Mouse (Mus musculus) myocyte (in vitro differentiated cells): ENCODE results near the gene Rbm44. TPM values are rescaled to one million over a fixed set of nuclear protein-coding genes. Genes with fewer than 3 reads are reported as not detected.

Experiments
- H3K27me3 ChIP-seq: one replicate; pipeline ENCODE4 v1.6.1; 2011; ENCODE audit not compliant: control insufficient read depth, insufficient read depth, insufficient read length
- H3K36me3 ChIP-seq: one replicate; pipeline ENCODE4 v1.6.1; 2011; ENCODE audit not compliant: control insufficient read depth, insufficient read depth
- H3K4me2 ChIP-seq: one replicate; pipeline ENCODE4 v1.6.1; 2011; ENCODE audit warnings: low read depth, control low read depth
- H3K4me3 ChIP-seq: one replicate; pipeline ENCODE4 v1.5.1; 2011; ENCODE audit warnings: mild to moderate bottlenecking, control low read depth, moderate library complexity
- H3K79me2 ChIP-seq: one replicate; pipeline ENCODE4 v1.6.1; 2011; ENCODE audit not compliant: control insufficient read depth, insufficient read depth
- H3ac ChIP-seq: one replicate; pipeline ENCODE4 v1.6.1; 2011; ENCODE audit not compliant: control insufficient read depth, insufficient read length
- CEBPB ChIP-seq: IDR thresholded peaks from 2 replicates; pipeline ENCODE4 v1.6.1; 2011; ENCODE audit warnings: mild to moderate bottlenecking, moderate library complexity; ENCODE audit not compliant: poor library complexity, insufficient read depth, severe bottlenecking
- E2F4 ChIP-seq: IDR thresholded peaks from one replicate; pipeline ENCODE4 v1.6.1; 2011; ENCODE audit warnings: mild to moderate bottlenecking, control low read depth, moderate library complexity; ENCODE audit not compliant: insufficient read depth
- MAX ChIP-seq: IDR thresholded peaks from one replicate; pipeline ENCODE4 v1.6.1; 2011; ENCODE audit warnings: low read depth, mild to moderate bottlenecking, control low read depth
- MYOD1 ChIP-seq, 3 experiments: IDR thresholded peaks; one replicate each; pipeline ENCODE4 v1.6.1; 2011; ENCODE audit warnings: control low read depth in 2 of 3, low read depth in 2 of 3, mild to moderate bottlenecking in 2 of 3, moderate library complexity in 1 of 3; ENCODE audit not compliant: insufficient read length in 2 of 3, control insufficient read depth in 1 of 3
- MYOG ChIP-seq, 3 experiments: IDR thresholded peaks; one replicate each; pipeline ENCODE4 v1.6.1; 2011; ENCODE audit warnings: control low read depth in 2 of 3, low read depth in 2 of 3, mild to moderate bottlenecking in 2 of 3; ENCODE audit not compliant: insufficient read length in 2 of 3, control insufficient read depth in 1 of 3, insufficient read depth in 1 of 3
- POLR2A ChIP-seq: IDR thresholded peaks from one replicate; pipeline ENCODE4 v1.6.1; 2011; ENCODE audit warnings: low read depth, mild to moderate bottlenecking, control low read depth, moderate library complexity; ENCODE audit not compliant: insufficient read length
- POLR2AphosphoS2 ChIP-seq: IDR thresholded peaks from one replicate; pipeline ENCODE4 v1.6.1; 2011; ENCODE audit warnings: low read depth, control low read depth; ENCODE audit not compliant: insufficient read length
- REST ChIP-seq: IDR thresholded peaks from one replicate; pipeline ENCODE4 v1.6.1; 2011; ENCODE audit warnings: mild to moderate bottlenecking, control low read depth, moderate library complexity; ENCODE audit not compliant: insufficient read depth, insufficient read length
- SRF ChIP-seq: IDR thresholded peaks from one replicate; pipeline ENCODE4 v1.6.1; 2011; ENCODE audit warnings: low read depth; ENCODE audit not compliant: control insufficient read depth, insufficient read length
- TCF12 ChIP-seq: IDR thresholded peaks from one replicate; pipeline ENCODE4 v1.6.1; 2011; ENCODE audit warnings: mild to moderate bottlenecking, control low read depth; ENCODE audit not compliant: poor library complexity, insufficient read depth, severe bottlenecking
- TCF3 ChIP-seq: IDR thresholded peaks from one replicate; pipeline ENCODE4 v1.6.1; 2011; ENCODE audit warnings: low read depth, control low read depth; ENCODE audit not compliant: insufficient read length
- USF1 ChIP-seq: IDR thresholded peaks from one replicate; pipeline ENCODE4 v1.6.1; 2011; ENCODE audit warnings: low read depth, mild to moderate bottlenecking, control low read depth, moderate library complexity
- polyA plus RNA-seq: library from polyadenylated mRNA; unstranded; fragments of >200 nt; fragmentation: generic; extraction: Trizol; gene quantifications from one replicate; pipeline ENCODE4 v1.2.1, GENCODE M21; 2012; ENCODE audit warnings: missing spikeins

Gene Rbm44
- polyA plus RNA-seq, 1 experiment, result not detected

DNA sequence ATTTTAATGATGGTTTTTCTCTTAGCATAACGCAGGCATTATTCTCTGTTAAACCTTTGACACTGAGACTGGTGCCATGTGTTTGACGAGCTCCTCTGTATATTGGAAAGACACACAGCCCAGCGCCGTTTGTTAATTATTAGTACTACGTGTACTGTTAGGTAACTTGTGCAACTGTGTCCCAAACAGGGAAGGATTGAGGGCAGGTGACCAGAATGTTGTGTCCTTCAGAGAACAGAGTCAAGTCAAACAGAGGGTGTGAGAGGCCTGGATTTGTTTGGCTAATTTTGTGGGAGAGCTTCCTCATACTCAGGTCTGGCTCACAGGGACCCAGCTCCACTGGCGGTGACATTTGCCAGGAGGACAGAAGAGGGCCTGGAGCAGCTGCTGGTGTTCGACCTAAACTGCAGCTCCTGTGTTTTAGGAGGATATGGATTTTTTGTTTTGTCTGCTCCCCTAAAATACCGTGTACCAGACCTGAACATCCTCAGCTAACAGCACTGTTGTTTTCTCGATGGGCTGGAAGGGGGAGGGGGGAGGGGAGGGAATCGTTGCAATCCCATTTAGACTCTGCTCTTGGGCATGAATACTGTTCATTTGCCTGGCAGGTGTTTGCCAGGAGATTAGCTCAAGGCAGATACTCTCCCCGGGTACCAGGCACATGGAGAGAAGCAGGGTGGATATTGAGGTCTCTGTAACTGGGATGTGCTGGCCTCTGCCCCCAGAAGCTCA lies 43.0 kb upstream of the Rbm44 start:
- no peak overlapping the region for H3ac ChIP-seq
- H3K4me2 ChIP-seq, result no peak overlapping the region
- no peak overlapping the region for H3K4me3 ChIP-seq
- peaks cover 50% of the 10 kb centered on the region for H3K36me3 ChIP-seq
- H3K27me3 ChIP-seq, result no peaks in the 10 kb centered on the region
- TF ChIP-seq MYOG (IDR thresholded peaks at IDR 0.05; ENCODE audit: control insufficient read depth in 1 of 3, insufficient read depth in 1 of 3, insufficient read length in 2 of 3, low read depth in 2 of 3) (no peak), TCF12 (no peak), SRF (no peak), POLR2AphosphoS2 (no peak), USF1 (no peak), POLR2A (no peak), E2F4 (no peak), MAX (no peak), CEBPB (no peak), TCF3 (no peak), REST (no peak), MYOD1 (IDR thresholded peaks at IDR 0.05; ENCODE audit: control insufficient read depth in 1 of 3, insufficient read length in 2 of 3, low read depth in 2 of 3) (no peak)
- peaks cover 27% of the 10 kb centered on the region for H3K79me2 ChIP-seq

DNA sequence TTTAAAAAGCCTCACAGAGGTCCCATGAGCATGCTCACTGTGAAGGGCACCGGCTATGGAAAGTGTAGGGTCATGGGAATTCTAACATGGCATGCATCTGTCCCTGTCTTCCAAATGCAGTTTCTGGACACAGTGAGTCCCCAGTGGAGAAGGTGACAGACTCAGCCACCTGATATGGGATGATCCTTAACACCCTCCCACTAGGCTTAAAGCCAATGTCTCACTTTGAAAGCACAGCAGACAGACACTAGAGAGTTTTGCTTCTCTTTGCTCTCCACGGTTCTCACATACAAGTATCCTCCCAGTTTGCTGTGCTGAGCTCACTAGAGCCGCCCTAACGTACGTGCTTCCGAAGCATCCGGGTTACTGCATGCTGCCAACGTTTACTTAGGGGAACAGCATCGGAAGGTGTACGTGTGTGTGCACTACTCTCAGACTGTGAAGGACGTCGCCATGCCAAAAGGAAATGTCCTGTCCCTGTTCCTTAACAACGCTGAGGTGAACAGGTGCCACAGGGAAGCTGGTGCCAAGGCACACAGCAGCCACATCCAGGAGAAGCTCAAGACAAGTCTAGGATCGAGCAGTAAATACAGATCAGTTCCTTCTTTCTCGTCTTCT lies 41.4 kb upstream of the Rbm44 start:
- H3K36me3 ChIP-seq, result peaks cover 60% of the 10 kb centered on the region
- H3K4me3 ChIP-seq, result no peak overlapping the region
- TF ChIP-seq POLR2A (no peak), POLR2AphosphoS2 (peak; percentile 46)
- no peaks in the 10 kb centered on the region for H3K27me3 ChIP-seq
- H3K79me2 ChIP-seq, result peaks cover 11% of the 10 kb centered on the region
- no peak overlapping the region for H3K4me2 ChIP-seq
- H3ac ChIP-seq, result no peak overlapping the region

DNA sequence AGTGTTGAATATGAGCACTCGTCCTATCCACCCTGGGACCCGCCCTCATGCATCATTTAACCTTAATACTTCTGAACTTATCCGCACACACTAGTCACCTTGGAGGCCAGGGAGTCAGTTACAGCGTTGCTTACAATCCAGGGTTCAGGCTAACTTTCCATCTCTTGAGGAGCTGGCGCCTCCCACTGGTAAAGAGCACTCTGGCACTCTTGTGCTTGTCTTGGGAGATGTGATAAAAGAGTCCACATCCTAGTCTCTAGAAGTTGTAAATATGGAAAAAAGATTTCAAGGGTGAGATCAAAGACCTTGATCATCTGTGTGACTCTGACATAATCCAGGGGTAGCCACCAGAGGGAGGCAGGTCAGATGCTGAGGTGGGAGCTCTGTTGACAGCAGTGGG lies 37.3 kb upstream of the Rbm44 start:
- Histone ChIP-seq H3K4me2 (no peak overlapping the region), H3K27me3 (no peaks in the 10 kb centered on the region), H3K4me3 (no peak overlapping the region), H3K79me2 (no peaks in the 10 kb centered on the region), H3K36me3 (peaks cover 75% of the 10 kb centered on the region), H3ac (no peak overlapping the region)
- TF ChIP-seq SRF (no peak), USF1 (no peak), CEBPB (no peak), TCF12 (no peak), E2F4 (no peak), POLR2A (no peak), REST (no peak), MYOD1 (IDR thresholded peaks at IDR 0.05; ENCODE audit: control insufficient read depth in 1 of 3, insufficient read length in 2 of 3, low read depth in 2 of 3) (no peak), MAX (no peak), TCF3 (no peak), POLR2AphosphoS2 (no peak), MYOG (IDR thresholded peaks at IDR 0.05; ENCODE audit: control insufficient read depth in 1 of 3, insufficient read depth in 1 of 3, insufficient read length in 2 of 3, low read depth in 2 of 3) (no peak)

DNA sequence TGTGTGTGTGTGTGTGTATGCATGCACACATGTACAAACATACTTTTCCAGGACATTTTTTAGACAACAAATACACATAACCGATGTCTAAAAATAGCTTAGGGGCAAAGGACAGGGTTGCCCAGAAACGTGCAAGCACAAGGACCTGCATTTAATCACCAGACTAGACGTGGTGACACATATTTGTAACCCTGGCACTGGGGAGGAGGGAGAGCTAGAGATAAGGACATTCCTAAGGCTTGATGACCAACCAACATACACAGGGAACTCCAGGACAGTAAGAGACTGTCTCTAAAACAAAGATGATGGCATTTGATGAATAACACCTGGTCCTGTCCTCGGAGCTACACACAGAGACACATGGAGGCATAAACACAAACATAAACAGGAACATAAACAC lies 35.6 kb upstream of the Rbm44 start:
- H3K4me3 ChIP-seq, result no peak overlapping the region
- H3K79me2 ChIP-seq, result no peaks in the 10 kb centered on the region
- no peak overlapping the region for H3K4me2 ChIP-seq
- no peaks in the 10 kb centered on the region for H3K27me3 ChIP-seq
- H3ac ChIP-seq, result no peak overlapping the region
- TF ChIP-seq MYOG (IDR thresholded peaks at IDR 0.05; ENCODE audit: control insufficient read depth in 1 of 3, insufficient read depth in 1 of 3, insufficient read length in 2 of 3, low read depth in 2 of 3) (no peak), USF1 (no peak), MAX (no peak), REST (no peak), TCF3 (no peak)
- H3K36me3 ChIP-seq, result peaks cover 76% of the 10 kb centered on the region

DNA sequence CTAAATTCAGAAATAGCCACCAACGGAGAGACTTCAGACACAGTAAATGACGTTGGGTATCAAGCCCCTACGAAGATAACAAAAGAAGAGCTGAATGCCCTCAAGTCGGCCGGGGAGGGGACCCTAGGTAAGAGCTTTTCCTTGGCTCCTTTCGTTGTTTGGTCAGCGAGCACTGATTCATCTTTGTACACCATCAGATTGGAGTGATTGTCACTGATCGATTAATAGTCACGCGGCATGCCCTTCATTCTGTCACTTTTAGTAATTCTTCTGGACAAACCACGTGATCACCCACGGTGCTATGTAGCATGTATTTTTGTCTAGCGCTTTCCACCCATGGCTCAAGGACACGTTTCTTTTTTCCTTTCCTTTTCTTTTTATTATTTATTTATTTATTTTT lies 32.7 kb upstream of the Rbm44 start:
- Histone ChIP-seq H3ac (no peak overlapping the region), H3K4me2 (no peak overlapping the region), H3K4me3 (no peak overlapping the region), H3K27me3 (no peaks in the 10 kb centered on the region), H3K36me3 (peaks cover 76% of the 10 kb centered on the region), H3K79me2 (no peaks in the 10 kb centered on the region)
- TF ChIP-seq CEBPB (no peak), POLR2A (no peak), SRF (no peak), TCF3 (no peak), REST (no peak), E2F4 (no peak), USF1 (no peak), POLR2AphosphoS2 (no peak), MYOD1 (IDR thresholded peaks at IDR 0.05; ENCODE audit: control insufficient read depth in 1 of 3, insufficient read length in 2 of 3, low read depth in 2 of 3) (no peak), MAX (no peak), TCF12 (no peak)
